ENCODE assay signal across 27 mouse cellular contexts in the genomic region with DNA sequence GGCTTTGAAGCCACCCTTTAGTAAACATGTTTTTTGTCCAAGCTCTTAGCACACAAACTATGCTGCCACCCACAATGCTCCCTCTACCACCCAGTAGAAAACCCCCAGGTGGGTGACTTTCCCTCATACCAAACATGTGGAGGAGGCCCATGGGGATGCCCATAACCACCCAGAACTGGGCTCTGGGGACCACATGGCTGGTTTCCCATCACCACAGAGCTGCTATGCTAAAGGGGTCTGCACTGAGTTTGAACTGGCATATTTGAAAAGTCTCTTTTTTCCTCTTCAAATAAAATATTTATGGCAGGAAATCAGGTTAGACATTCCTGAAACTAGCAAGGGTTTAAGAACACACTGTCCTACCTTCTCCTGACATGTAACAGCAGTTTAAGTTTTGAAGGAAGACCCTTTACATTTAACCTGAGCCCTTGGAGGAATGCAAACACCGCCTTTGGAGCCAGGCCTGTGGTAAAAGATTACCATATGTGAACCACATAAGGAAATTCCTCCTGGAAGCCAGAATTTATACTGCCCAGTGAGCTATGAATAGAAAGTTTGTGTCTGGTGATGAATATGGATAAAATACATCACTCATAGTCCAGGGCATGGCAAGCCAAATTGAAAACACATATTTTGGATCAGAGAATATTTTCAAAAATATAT.
DNase-seq lines count a peak whose midpoint lies in the region; ATAC-seq and TF ChIP-seq lines count a peak whose summit lies in the region.
"Had no signal": no experiment of that assay in that cellular context is flagged by ENCODE, and none has a peak within 500 bp of the region (broad histone marks: within the 10 kb centered on the region; RNA-seq: fewer than 3 reads in every experiment).

No protein-coding gene starts in this region.

- ATAC-seq in embryonic facial prominence, embryonic 11.5 days (replicated peaks; ENCODE audit: insufficient number of reproducible peaks, low FRiP score, low TSS enrichment, low read depth): no peak
- ATAC-seq in limb, embryonic 13.5 days (ENCODE audit: low FRiP score, low read depth): peak; percentile 83
- ATAC-seq in liver, embryonic 12.5 days: no peak
- ATAC-seq: forebrain, embryonic 13.5 days; hindbrain, postnatal 0 days; intestine, embryonic 15.5 days; midbrain, embryonic 16.5 days had no signal

- H3K27ac ChIP-seq in gastrocnemius, adult 2 months: peak overlapping the region; percentile 62
- H3K27ac ChIP-seq in embryonic facial prominence, embryonic 11.5 days (replicated peaks; ENCODE audit: low read depth, low read length): no peak overlapping the region
- H3K27ac ChIP-seq in embryonic fibroblast, embryonic 13.5 days (ENCODE audit: insufficient read depth, low read length): peak overlapping the region; percentile 27; the same call in 1 of the 2 replicates
- H3K27ac ChIP-seq in limb, embryonic 13.5 days: peak overlapping the region; percentile 84
- H3K27ac ChIP-seq in liver, embryonic 12.5 days: no peak overlapping the region
- H3K27ac ChIP-seq: forebrain, embryonic 13.5 days; hindbrain, embryonic 10.5 days; hindbrain, postnatal 0 days; intestine, embryonic 15.5 days; layer of hippocampus, adult 2 months; liver, embryonic 13.5 days; macrophage had no signal

- H3K4me1 ChIP-seq in embryonic facial prominence, embryonic 11.5 days (ENCODE audit: control insufficient read depth, insufficient read depth, low read length): no peaks in the 10 kb centered on the region
- peaks cover 4% of the 10 kb centered on the region for H3K4me1 ChIP-seq in embryonic fibroblast, embryonic 13.5 days (ENCODE audit: control insufficient read depth, insufficient read depth, low read length)
- peaks cover 29% of the 10 kb centered on the region for H3K4me1 ChIP-seq in limb, embryonic 13.5 days
- no peaks in the 10 kb centered on the region for H3K4me1 ChIP-seq in liver, embryonic 12.5 days
- H3K4me1 ChIP-seq: hindbrain, embryonic 10.5 days; intestine, embryonic 15.5 days; liver, embryonic 13.5 days had no signal

- no peak for TF ChIP-seq POLR2A in embryonic fibroblast, embryonic 13.5 days (IDR thresholded peaks at IDR 0.05; ENCODE audit: low read depth, low read length)

- no peaks in the 10 kb centered on the region for H3K27me3 ChIP-seq in embryonic facial prominence, embryonic 11.5 days (ENCODE audit: control insufficient read depth, insufficient read depth, low read length)
- H3K27me3 ChIP-seq in limb, embryonic 13.5 days: no peaks in the 10 kb centered on the region
- no peaks in the 10 kb centered on the region for H3K27me3 ChIP-seq in liver, embryonic 12.5 days (replicated peaks)
- H3K27me3 ChIP-seq: CH12.LX; forebrain, embryonic 13.5 days; intestine, embryonic 15.5 days; liver, embryonic 13.5 days had no signal

- intact Hi-C loops in gastrocnemius, adult 2 months (cut with DNase I): no loop called here
- intact Hi-C loops in gastrocnemius, postnatal 36 days (cut with DNase I): no loop called here

- no peak overlapping the region for H3K9ac ChIP-seq in embryonic facial prominence, embryonic 11.5 days (replicated peaks; ENCODE audit: low read length)
- no peak overlapping the region; the same call in 1 of the 2 replicates for H3K9ac ChIP-seq in limb, embryonic 13.5 days
- no peak overlapping the region for H3K9ac ChIP-seq in liver, embryonic 12.5 days
- H3K9ac ChIP-seq: forebrain, embryonic 13.5 days; intestine, embryonic 15.5 days; liver, embryonic 13.5 days had no signal

- no peaks in the 10 kb centered on the region for H3K36me3 ChIP-seq in embryonic facial prominence, embryonic 11.5 days (replicated peaks; ENCODE audit: control insufficient read depth, insufficient read depth, low read depth, low read length)
- H3K36me3 ChIP-seq in limb, embryonic 13.5 days: no peaks in the 10 kb centered on the region
- H3K36me3 ChIP-seq in liver, embryonic 12.5 days: no peaks in the 10 kb centered on the region
- H3K36me3 ChIP-seq: hindbrain, embryonic 10.5 days; intestine, embryonic 15.5 days; liver, embryonic 13.5 days had no signal

- WGBS in embryonic facial prominence, embryonic 11.5 days: 36% methylated on average over 1 of the region's 1 CpGs
- WGBS in limb, embryonic 13.5 days: 13% methylated on average over 1 of the region's 1 CpGs
- 48% methylated on average over 1 of the region's 1 CpGs for WGBS in liver, embryonic 12.5 days (ENCODE audit: insufficient replicate concordance)

- DNase-seq in gastrocnemius, adult 2 months: no peak
- no peak for DNase-seq in gastrocnemius, postnatal 36 days
- peak; percentile 27 for DNase-seq in embryonic facial prominence, embryonic 11.5 days (ENCODE audit: low spot score)
- DNase-seq in right cerebral cortex, postnatal 4 days: no peak
- DNase-seq in ovary, postnatal 10 days (ENCODE audit: low spot score): no peak
- DNase-seq: adrenal gland, postnatal 36 days; cerebellum, adult 18-20 months; cerebellum, postnatal 10 days; gastrocnemius, postnatal 25 days; heart, adult 18-20 months; heart, postnatal 14 days; kidney, adult 2 months; kidney, postnatal 36 days; liver, embryonic 13.5 days; lung, adult 2 months; lung, postnatal 10 days had no signal

- no peak overlapping the region for H3K4me3 ChIP-seq in gastrocnemius, adult 2 months
- no peak overlapping the region for H3K4me3 ChIP-seq in embryonic facial prominence, embryonic 11.5 days (ENCODE audit: low read depth, low read length)
- no peak overlapping the region for H3K4me3 ChIP-seq in embryonic fibroblast, embryonic 13.5 days (ENCODE audit: insufficient read depth, low read length)
- no peak overlapping the region for H3K4me3 ChIP-seq in limb, embryonic 13.5 days
- no peak overlapping the region for H3K4me3 ChIP-seq in liver, embryonic 12.5 days
- H3K4me3 ChIP-seq: forebrain, embryonic 13.5 days; hindbrain, embryonic 10.5 days; intestine, embryonic 15.5 days; layer of hippocampus, adult 2 months; liver, embryonic 13.5 days had no signal

- no peak for TF ChIP-seq CTCF in gastrocnemius, adult 2 months (IDR thresholded peaks at IDR 0.05)
- no peak for TF ChIP-seq CTCF in embryonic fibroblast, embryonic 13.5 days (IDR thresholded peaks at IDR 0.05; ENCODE audit: borderline replicate concordance, insufficient read depth, low read length)

- no peak overlapping the region for H3K4me2 ChIP-seq in embryonic facial prominence, embryonic 11.5 days (ENCODE audit: low read depth, low read length)
- H3K4me2 ChIP-seq in limb, embryonic 13.5 days (replicated peaks): peak overlapping the region; percentile 41
- H3K4me2 ChIP-seq in liver, embryonic 12.5 days: no peak overlapping the region
- H3K4me2 ChIP-seq: forebrain, embryonic 13.5 days; intestine, embryonic 15.5 days; liver, embryonic 13.5 days had no signal

- H3K9me3 ChIP-seq in embryonic facial prominence, embryonic 11.5 days (replicated peaks; ENCODE audit: control insufficient read depth, low read length): no peaks in the 10 kb centered on the region
- H3K9me3 ChIP-seq in limb, embryonic 13.5 days: no peaks in the 10 kb centered on the region
- H3K9me3 ChIP-seq in liver, embryonic 12.5 days (replicated peaks): no peaks in the 10 kb centered on the region
- H3K9me3 ChIP-seq: forebrain, embryonic 13.5 days; hindbrain, embryonic 10.5 days; intestine, embryonic 15.5 days; liver, embryonic 13.5 days had no signal

Comparison
In these comparisons a context has a peak if more than half of its experiments do, and no peak if none do; other contexts are left out.
1. H3K27ac ChIP-seq: peak in gastrocnemius, adult 2 months (single experiment), embryonic fibroblast, embryonic 13.5 days (single experiment) and limb, embryonic 13.5 days (single experiment); none in embryonic facial prominence, embryonic 11.5 days (single experiment) and liver, embryonic 12.5 days (single experiment).